Mouse (Mus musculus) forebrain, embryonic 11.5 days (tissue): ENCODE measurements at regions not wholly inside any gene's neighbourhood (a gene's known extent, or its start where the extent isn't known, plus 50 kb on each side); places are given as distances from the start of the nearest gene placed in this dataset.

ENCODE experiments used
- ATAC-seq: fragments of 200-750 bp; cut with Nextera tagmentation; replicated peaks from 2 replicates; pipeline ENCODE4 v1.8.0; 2017; ENCODE audit warnings: moderate TSS enrichment; ENCODE audit not compliant: low FRiP score
- DNase-seq: peaks from one replicate; pipeline ENCODE4 v3.0.0-alpha.2; 2017; ENCODE audit warnings: low spot score
- H3K27ac ChIP-seq: fragments of 300-500 bp; sonication (generic); 2 replicates; pipeline ENCODE4 v1.5.1; 2014; ENCODE audit warnings: low read depth, low read length
- H3K27me3 ChIP-seq: fragments of 300-500 bp; sonication (generic); 2 replicates; pipeline ENCODE4 v1.6.1; 2014; ENCODE audit warnings: mild to moderate bottlenecking, low read length, mixed read lengths; ENCODE audit not compliant: control insufficient read depth, insufficient read depth
- H3K36me3 ChIP-seq: fragments of 300-500 bp; sonication (generic); 2 replicates; pipeline ENCODE4 v1.6.1; 2014; ENCODE audit warnings: mild to moderate bottlenecking, low read length, moderate library complexity, mixed read lengths; ENCODE audit not compliant: control insufficient read depth, insufficient read depth
- H3K4me1 ChIP-seq: fragments of 300-500 bp; sonication (generic); replicated peaks from 2 replicates; pipeline ENCODE4 v1.6.1; 2014; ENCODE audit warnings: low read length, mixed read lengths; ENCODE audit not compliant: control insufficient read depth, insufficient read depth
- H3K4me2 ChIP-seq: fragments of 300-500 bp; sonication (generic); 2 replicates; pipeline ENCODE4 v1.6.1; 2014; ENCODE audit warnings: low read depth, mild to moderate bottlenecking, low read length, moderate library complexity, mixed read lengths; ENCODE audit not compliant: severe bottlenecking
- H3K4me3 ChIP-seq: fragments of 300-500 bp; sonication (generic); 2 replicates; pipeline ENCODE4 v1.5.1; 2014; ENCODE audit warnings: low read depth, low read length
- H3K9ac ChIP-seq: fragments of 300-500 bp; sonication (generic); 2 replicates; pipeline ENCODE4 v1.6.1; 2014; ENCODE audit warnings: low read length
- H3K9me3 ChIP-seq: fragments of 300-500 bp; sonication (generic); 2 replicates; pipeline ENCODE4 v1.6.1; 2016; ENCODE audit warnings: low read length, mixed read lengths; ENCODE audit not compliant: control insufficient read depth
- WGBS: fragments of 180-500 bp; shearing (Covaris S2); extraction: QIAGEN DNeasy Blood & Tissue Kit; methylation state at CpG from one replicate; pipeline ENCODE4 v1.1.7; 2014; 5-methylcytosine and 5-hydroxymethylcytosine counted together

DNA sequence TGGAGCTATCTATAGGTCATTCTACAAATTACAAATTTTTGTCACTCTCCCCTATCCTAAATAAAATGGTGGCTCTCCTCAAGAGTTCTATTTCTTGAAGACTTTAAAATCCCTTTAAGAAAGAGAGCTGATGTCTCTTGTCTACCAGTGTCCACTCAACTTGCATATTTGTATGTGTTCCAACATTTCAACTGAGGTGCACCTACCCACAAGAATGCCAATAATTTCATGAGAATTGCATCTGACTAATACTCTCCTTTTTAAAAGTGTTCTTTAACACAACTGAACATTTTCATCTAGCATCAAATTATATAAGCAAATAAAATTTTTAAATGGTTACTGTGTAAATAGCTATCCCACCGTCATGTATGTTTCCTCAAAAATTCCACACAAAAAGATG, 206.3 kb upstream of the Nat3 start:
- Histone ChIP-seq H3K9ac (no peak overlapping the region), H3K27ac (no peak overlapping the region), H3K4me3 (no peak overlapping the region), H3K27me3 (no peaks in the 10 kb centered on the region), H3K4me1 (no peaks in the 10 kb centered on the region), H3K4me2 (no peak overlapping the region), H3K36me3 (no peaks in the 10 kb centered on the region), H3K9me3 (no peaks in the 10 kb centered on the region)
- no peak for ATAC-seq
- DNase-seq = no peak
- WGBS = 90% methylated on average over 1 of the region's 1 CpGs

DNA sequence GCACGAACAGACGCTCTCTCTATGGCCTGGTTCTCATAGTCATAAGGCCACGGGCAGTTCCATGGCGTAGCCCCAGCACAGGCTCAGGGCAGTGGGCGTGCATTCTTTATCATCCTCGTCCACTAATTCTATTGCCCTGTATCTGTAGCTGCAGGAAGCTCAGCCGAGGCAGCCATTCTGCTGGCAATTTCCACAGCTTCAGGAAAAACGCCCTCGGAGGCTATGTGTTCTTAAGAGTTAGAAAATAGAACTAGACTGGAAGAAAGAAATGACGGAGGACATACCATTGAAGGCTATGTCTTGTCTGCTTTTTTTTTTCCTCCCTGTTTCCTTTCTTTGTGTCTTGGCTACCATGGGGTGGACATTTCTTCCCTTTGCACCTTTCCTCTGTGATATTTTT, 205.0 kb upstream of the Nat3 start:
- Histone ChIP-seq H3K36me3 (no peaks in the 10 kb centered on the region), H3K27me3 (no peaks in the 10 kb centered on the region), H3K9ac (no peak overlapping the region), H3K4me1 (no peaks in the 10 kb centered on the region), H3K27ac (no peak overlapping the region), H3K9me3 (no peaks in the 10 kb centered on the region), H3K4me3 (no peak overlapping the region), H3K4me2 (no peak overlapping the region)
- ATAC-seq (no peak), DNase-seq (no peak)
- 89% methylated on average over 10 of the region's 10 CpGs for WGBS

DNA sequence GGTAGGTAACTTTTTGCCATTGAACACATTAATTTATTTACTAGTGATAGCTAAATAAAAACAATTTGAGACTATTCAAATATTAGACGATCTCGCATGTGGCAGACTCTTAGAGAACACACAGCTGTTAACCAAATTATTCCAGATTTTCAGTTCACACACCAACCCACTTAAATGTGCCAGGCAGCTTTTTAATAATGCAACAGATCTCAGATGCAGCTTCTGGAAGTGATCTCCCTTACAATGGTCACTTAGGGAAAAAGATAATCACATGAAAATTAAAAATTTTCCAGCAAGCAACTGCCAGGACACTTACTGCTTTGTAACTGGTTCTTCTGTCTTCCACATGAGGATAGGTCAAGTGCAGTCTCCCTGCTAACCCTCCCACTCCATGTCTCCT, 203.1 kb upstream of the Nat3 start:
- ATAC-seq (no peak), DNase-seq (no peak)
- no peaks in the 10 kb centered on the region for H3K36me3 ChIP-seq
- WGBS = 96% methylated on average over 2 of the region's 2 CpGs
- H3K4me3 ChIP-seq = no peak overlapping the region
- H3K9ac ChIP-seq = no peak overlapping the region
- H3K9me3 ChIP-seq = no peaks in the 10 kb centered on the region
- H3K4me1 ChIP-seq = no peaks in the 10 kb centered on the region
- no peak overlapping the region for H3K27ac ChIP-seq
- H3K4me2 ChIP-seq = no peak overlapping the region
- H3K27me3 ChIP-seq = no peaks in the 10 kb centered on the region

DNA sequence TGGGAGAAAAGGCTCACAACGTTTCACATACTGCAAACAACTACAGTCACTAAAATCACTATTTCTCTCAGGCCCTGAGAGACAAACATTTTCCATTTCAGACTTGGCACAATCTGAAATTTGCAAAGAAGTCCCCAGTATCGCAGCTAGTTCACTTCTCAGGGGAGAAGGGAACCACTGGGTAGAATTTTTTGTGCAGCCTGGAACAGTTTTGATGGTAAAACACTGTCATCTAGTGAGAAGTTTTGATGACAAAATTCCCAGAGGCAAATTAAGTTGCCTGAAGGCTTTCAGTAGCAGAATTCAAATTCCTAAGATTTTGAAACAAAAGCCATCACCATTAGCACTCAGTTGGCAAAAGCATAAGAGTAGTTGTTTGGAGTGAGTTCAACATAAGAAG, 195.2 kb upstream of the Nat3 start:
- Histone ChIP-seq H3K36me3 (no peaks in the 10 kb centered on the region), H3K27ac (no peak overlapping the region), H3K27me3 (no peaks in the 10 kb centered on the region), H3K4me3 (no peak overlapping the region), H3K9ac (no peak overlapping the region), H3K9me3 (no peaks in the 10 kb centered on the region), H3K4me2 (no peak overlapping the region), H3K4me1 (no peaks in the 10 kb centered on the region)
- ATAC-seq (no peak), DNase-seq (no peak)
- WGBS = 83% methylated on average over 2 of the region's 2 CpGs

DNA sequence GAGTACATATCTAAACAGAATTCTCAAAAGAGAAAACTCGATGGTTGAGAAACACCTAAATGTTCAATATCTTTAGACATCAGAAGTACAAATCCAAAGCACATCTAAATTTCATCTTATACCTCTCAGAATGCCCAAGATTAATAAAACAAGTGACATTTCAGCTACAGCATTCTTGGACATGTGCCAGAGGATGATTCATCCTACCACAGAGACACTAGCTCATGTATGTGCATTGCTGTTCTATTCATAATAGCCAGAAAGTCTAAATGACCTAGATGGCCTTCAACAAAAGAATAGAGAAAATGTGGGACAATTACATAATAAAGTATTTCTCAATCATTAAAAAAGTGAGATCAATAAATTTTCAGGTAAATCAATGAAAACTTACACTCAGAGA, 146.6 kb upstream of the Nat3 start:
- no peaks in the 10 kb centered on the region for H3K4me1 ChIP-seq
- no peak for ATAC-seq
- no peak overlapping the region for H3K9ac ChIP-seq
- WGBS = 89% methylated on average over 1 of the region's 1 CpGs
- no peaks in the 10 kb centered on the region for H3K9me3 ChIP-seq
- no peak overlapping the region for H3K4me3 ChIP-seq
- H3K4me2 ChIP-seq = no peak overlapping the region
- H3K36me3 ChIP-seq = no peaks in the 10 kb centered on the region
- DNase-seq = no peak
- no peaks in the 10 kb centered on the region for H3K27me3 ChIP-seq
- H3K27ac ChIP-seq = no peak overlapping the region

DNA sequence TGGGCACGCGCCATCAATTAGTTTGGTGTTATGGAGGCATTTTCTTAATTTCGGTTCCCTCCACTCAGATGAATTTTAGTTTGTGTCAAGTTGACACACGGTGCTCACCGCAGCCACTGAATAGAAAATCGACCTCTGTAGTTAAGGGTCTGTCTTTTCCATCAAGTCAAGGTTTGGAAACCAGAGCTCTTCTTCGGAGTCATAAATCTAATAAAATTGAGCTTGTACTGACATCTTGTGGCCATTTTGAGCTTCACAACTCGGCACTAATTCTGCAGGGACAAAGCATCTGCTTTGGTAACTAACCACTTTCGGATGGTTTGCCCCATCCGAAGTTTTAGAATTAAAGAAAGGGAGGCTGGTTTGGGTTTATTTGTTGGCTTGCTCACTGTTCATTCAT, 117.7 kb upstream of the Nat3 start:
- 52% methylated on average over 10 of the region's 10 CpGs for WGBS
- DNase-seq (no peak), ATAC-seq (peak; percentile 55; the same call in 1 of the 2 replicates)

DNA sequence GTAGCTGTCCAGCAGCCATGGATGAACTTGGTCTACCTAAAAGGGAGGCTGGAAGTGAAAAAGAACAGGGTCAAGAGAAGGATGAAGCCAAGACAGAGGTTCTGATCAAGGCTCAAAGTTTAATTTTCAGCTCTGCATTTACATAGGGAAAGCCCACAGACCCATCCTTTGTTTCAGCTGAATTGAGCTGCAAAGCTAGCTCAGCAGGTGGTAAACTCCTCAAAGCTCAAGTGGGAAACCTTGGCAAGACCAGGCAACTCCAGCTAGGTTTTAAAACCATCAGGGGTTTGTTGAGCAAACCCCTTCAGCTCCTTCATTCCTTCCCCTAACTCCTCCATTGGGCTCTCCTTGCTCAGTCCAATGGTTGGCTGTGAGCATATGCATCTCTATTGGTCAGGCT, 108.8 kb upstream of the Nat3 start:
- Histone ChIP-seq H3K4me1 (no peaks in the 10 kb centered on the region), H3K9ac (no peak overlapping the region), H3K27ac (no peak overlapping the region), H3K27me3 (no peaks in the 10 kb centered on the region), H3K4me2 (no peak overlapping the region), H3K4me3 (no peak overlapping the region), H3K36me3 (no peaks in the 10 kb centered on the region), H3K9me3 (no peaks in the 10 kb centered on the region)
- ATAC-seq (no peak), DNase-seq (no peak)

More for the DNA sequence above, 117.7 kb upstream of the Nat3 start:
- H3K4me2 ChIP-seq = no peak overlapping the region
- H3K9me3 ChIP-seq = no peaks in the 10 kb centered on the region
- H3K4me3 ChIP-seq = no peak overlapping the region
- no peaks in the 10 kb centered on the region for H3K4me1 ChIP-seq
- H3K27ac ChIP-seq = no peak overlapping the region
- no peaks in the 10 kb centered on the region for H3K27me3 ChIP-seq
- no peak overlapping the region for H3K9ac ChIP-seq
- no peaks in the 10 kb centered on the region for H3K36me3 ChIP-seq

DNA sequence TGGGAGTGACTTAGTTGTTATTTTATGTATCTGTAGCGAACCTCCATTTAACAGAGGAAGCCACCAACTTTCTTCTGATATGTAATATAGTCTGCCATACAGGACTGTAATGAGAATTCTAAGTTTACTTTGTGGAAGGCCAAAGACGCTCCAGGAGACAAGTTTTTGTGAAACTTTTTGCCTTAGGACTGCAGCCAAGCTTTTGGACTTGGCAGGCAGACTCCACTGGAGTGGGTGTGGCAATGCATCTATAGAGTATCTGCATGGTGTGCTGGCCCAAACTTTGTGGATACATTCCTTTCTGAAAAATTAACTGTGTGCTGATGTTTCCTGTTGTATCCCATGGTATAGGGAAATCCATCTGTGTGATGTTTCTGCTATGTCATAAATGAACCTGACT, 101.1 kb upstream of the Nat3 start:
- Histone ChIP-seq H3K4me1 (no peaks in the 10 kb centered on the region), H3K27me3 (no peaks in the 10 kb centered on the region), H3K27ac (no peak overlapping the region), H3K4me3 (no peak overlapping the region), H3K4me2 (no peak overlapping the region), H3K36me3 (no peaks in the 10 kb centered on the region), H3K9me3 (no peaks in the 10 kb centered on the region), H3K9ac (no peak overlapping the region)
- DNase-seq = no peak
- no peak for ATAC-seq
- 90% methylated on average over 2 of the region's 2 CpGs for WGBS
